Mouse (Mus musculus) retina, adult 2 months (tissue): Measurements from ENCODE around the gene Zfp989.
"Not testable (repeated sequence)": the region's sequence is repeated elsewhere in the genome, so short reads cannot be mapped to it uniquely, and the experiment has no call there.

ENCODE experiments used
- DNase-seq: peaks from one replicate; pipeline ENCODE4 v3.0.0-alpha.2; 2012; ENCODE audit warnings: low read depth, low spot score

Zfp989 gene

GRCm38 (mm10) chr4:146971757-146972156 lies at the start of gene Zfp989:
TSS of gene Zfp989 (plus strand) at chr4:146971976.
- DNase-seq = not testable (repeated sequence)

DNA sequence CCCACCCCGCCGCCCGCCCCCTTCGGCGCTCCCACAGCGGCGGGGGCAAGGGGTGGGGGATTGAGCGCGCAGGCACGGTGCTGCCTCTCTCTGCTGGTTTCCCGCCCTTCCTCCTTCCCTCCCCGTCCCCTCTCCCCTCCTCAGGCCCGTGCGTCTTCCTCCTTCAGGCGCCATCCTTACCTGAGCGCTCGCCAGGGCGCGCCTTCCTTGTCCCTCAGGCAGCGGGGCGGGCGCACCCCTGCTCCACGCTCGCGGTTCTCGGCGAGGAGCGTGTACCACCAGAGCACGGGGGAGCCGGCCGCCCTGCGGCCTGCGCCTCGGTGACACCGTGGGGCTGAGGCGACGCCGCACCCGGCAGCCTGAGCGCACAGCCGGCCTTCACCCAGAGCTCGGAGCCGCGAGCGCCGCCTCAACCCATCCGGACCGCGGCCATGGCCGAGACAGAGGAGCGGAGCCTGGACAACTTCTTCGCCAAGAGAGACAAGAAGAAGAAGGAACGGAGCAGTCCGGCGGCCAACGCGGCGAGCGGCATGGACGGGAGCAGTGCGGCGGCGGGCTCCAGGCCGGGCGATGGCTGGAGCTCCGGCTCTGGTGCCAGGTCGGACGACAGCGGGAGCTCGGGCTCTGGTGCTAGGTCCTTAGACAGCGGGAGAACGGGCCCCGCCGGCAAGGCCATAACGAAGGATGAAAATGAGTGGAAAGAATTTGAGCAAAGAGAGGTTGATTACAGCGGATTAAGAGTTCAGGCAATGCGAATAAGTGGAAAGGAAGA lies 39.3 kb upstream of the Zfp989 start:
- DNase-seq = no peak

- not testable (repeated sequence) for DNase-seq
Observed at GRCm38 (mm10) chr4:146941691-146942090, 30.1 kb upstream of the Zfp989 start.

- not testable (repeated sequence) for DNase-seq
Observed at GRCm38 (mm10) chr4:146976581-146976980, 4.8 kb downstream of the Zfp989 start.

GRCm38 (mm10) chr4:147018400-147018799 lies 46.6 kb downstream of the Zfp989 start:
- not testable (repeated sequence) for DNase-seq

- DNase-seq = not testable (repeated sequence)
Observed at GRCm38 (mm10) chr4:147021550-147021949, 49.8 kb downstream of the Zfp989 start, which contains the start of gene Rex2. TSS of gene Rex2 (plus strand) at chr4:147021850.

- DNase-seq = not testable (repeated sequence)
Observed at GRCm38 (mm10) chr4:147026374-147026773, 54.6 kb downstream of the Zfp989 start.

GRCm38 (mm10) chr4:147031308-147032036 lies 59.7 kb downstream of the Zfp989 start:
- not testable (repeated sequence) for DNase-seq
